Mouse (Mus musculus) liver, adult 2 months (tissue): Measurements from ENCODE around the gene Rab11fip4.

Source experiments
- CTCF ChIP-seq: fragments of 200-500 bp; IDR thresholded peaks from 2 replicates; pipeline ENCODE4 v1.5.1; 2011; ENCODE audit warnings: low read depth, low read length, control low read depth
- POLR2A ChIP-seq: fragments of 200-500 bp; IDR thresholded peaks from 2 replicates; pipeline ENCODE4 v1.6.1; 2011; ENCODE audit warnings: low read length, control low read depth; ENCODE audit not compliant: insufficient read depth; ENCODE audit errors: extremely low read depth

DNA sequence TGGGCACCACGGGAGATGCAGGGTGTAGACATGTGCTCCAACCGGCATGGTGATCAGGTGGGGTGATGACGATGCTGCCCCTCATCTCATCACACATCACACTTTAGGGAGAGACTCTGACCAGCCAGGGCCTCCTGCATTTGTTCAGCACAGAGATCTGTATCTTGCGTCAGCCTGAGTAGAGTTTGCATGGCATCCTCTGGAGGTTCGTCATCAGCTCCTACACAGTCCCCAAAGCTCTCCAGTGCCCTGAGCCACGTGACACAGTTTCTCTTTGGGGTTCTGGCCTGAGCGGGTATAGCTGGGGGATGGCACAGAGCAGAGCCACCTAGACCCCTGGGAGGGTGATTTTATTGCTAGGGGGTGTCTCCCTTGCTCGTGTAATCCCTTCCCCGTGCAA, 86.4 kb downstream of the Rab11fip4 start:
- TF ChIP-seq CTCF (no peak), POLR2A (no peak)
